Mouse (Mus musculus) frontal cortex, postnatal 14 days (tissue): ENCODE measurements at regions not wholly inside any gene's neighbourhood (a gene's known extent, or its start where the extent isn't known, plus 50 kb on each side); places are given as distances from the start of the nearest gene placed in this dataset.
A peak's percentile ranks its signal among the peaks of the same experiment; 100 is the strongest.

Experiments used
- DNase-seq, 2 experiments: peaks; one replicate each; pipeline ENCODE4 v3.0.0; 2022; ENCODE audit warnings: low spot score in 2 of 2

GRCm38 (mm10) chr8:126683950-126684349 lies 90.2 kb upstream of the Irf2bp2 start:
- DNase-seq: no peak

GRCm38 (mm10) chr8:126683555-126683947 lies 89.8 kb upstream of the Irf2bp2 start:
- no peak for DNase-seq

GRCm38 (mm10) chr8:126682817-126683554 lies 89.2 kb upstream of the Irf2bp2 start:
- no peak for DNase-seq

- no peak for DNase-seq
These were observed 88.3 kb upstream of the Irf2bp2 start for GRCm38 (mm10) chr8:126681948-126682651.

GRCm38 (mm10) chr8:126678004-126678751 lies 84.4 kb upstream of the Irf2bp2 start:
- DNase-seq: no peak

- DNase-seq: no peak
These were observed 81.4 kb upstream of the Irf2bp2 start for GRCm38 (mm10) chr8:126675153-126675552.

GRCm38 (mm10) chr8:126673038-126673740 lies 79.4 kb upstream of the Irf2bp2 start:
- DNase-seq: no peak

GRCm38 (mm10) chr8:126671594-126671993 lies 77.8 kb upstream of the Irf2bp2 start:
- DNase-seq: no peak

GRCm38 (mm10) chr8:126669919-126670318 lies 76.1 kb upstream of the Irf2bp2 start:
- no peak for DNase-seq

- no peak for DNase-seq
These were observed 75.4 kb upstream of the Irf2bp2 start for GRCm38 (mm10) chr8:126669154-126669553.

GRCm38 (mm10) chr8:126668657-126669025 lies 74.9 kb upstream of the Irf2bp2 start:
- no peak for DNase-seq

- DNase-seq: peak; percentile 47 to 80
These were observed 74.2 kb upstream of the Irf2bp2 start for GRCm38 (mm10) chr8:126667721-126668656.

GRCm38 (mm10) chr8:126667086-126667720 lies 73.4 kb upstream of the Irf2bp2 start:
- peak in 1 of 2 experiments; percentile 44 for DNase-seq

- DNase-seq: peak; percentile 99
These were observed 72.7 kb upstream of the Irf2bp2 start for GRCm38 (mm10) chr8:126666327-126667085.

- peak; percentile 39 to 51 for DNase-seq
These were observed 71.9 kb upstream of the Irf2bp2 start for GRCm38 (mm10) chr8:126665581-126666241.

- DNase-seq: no peak
These were observed 71.1 kb upstream of the Irf2bp2 start for GRCm38 (mm10) chr8:126664891-126665290.

- no peak for DNase-seq
These were observed 69.3 kb upstream of the Irf2bp2 start for GRCm38 (mm10) chr8:126662797-126663784.

GRCm38 (mm10) chr8:126662151-126662550 lies 68.4 kb upstream of the Irf2bp2 start:
- no peak for DNase-seq
